Mouse (Mus musculus) hematopoietic stem cell, adult 5-6 weeks (primary cell): ENCODE measurements at regions not wholly inside any gene's neighbourhood (a gene's known extent, or its start where the extent isn't known, plus 50 kb on each side); places are given as distances from the start of the nearest gene placed in this dataset.

ENCODE experiments used
- ATAC-seq, 2 experiments: fragments of 125-278 bp in 1 of 2; replicated peaks in 1 of 2; 2 replicates each; pipeline ENCODE4 v1.8.0; 2016 to 2017; ENCODE audit warnings: inconsistent platforms in 2 of 2, mild to moderate bottlenecking in 2 of 2, moderate number of reproducible peaks in 2 of 2, low read depth in 1 of 2, moderate TSS enrichment in 1 of 2; ENCODE audit not compliant: low FRiP score in 2 of 2, poor library complexity in 2 of 2, severe bottlenecking in 2 of 2, insufficient read depth in 1 of 2, low TSS enrichment in 1 of 2

DNA sequence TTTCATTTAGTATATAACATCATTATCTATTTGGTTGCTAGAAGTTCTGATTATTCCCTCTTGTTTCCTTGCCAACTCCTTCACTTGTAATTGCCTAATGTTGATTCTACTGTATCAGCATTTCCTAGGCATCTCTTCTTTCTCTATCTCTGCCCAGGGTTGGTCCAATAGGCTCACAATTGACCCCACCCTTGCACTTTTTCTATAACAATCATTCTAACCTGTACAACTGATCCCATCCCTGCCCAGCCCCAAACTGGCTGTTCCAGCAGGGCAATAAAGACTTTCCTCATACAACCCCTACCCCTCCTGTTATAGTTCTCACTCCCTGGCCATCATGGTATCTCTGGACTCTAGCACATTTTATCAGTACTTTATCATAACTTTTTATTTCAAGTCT, 104.3 kb downstream of the Ccdc71l start:
- ATAC-seq, result no peak

- 0 out of 4 replicates have a peak, but pooled peaks of 1 of the 2 experiments have one; percentile 8 for ATAC-seq
Observed at GRCm38 (mm10) chr12:32486246-32486645, 107.7 kb downstream of the Ccdc71l start.

- ATAC-seq, result peak; percentile 92 to 93
Observed at GRCm38 (mm10) chr12:32486729-32487128, 108.2 kb downstream of the Ccdc71l start.

GRCm38 (mm10) chr12:32487883-32488577, 109.5 kb downstream of the Ccdc71l start:
- no peak for ATAC-seq

DNA sequence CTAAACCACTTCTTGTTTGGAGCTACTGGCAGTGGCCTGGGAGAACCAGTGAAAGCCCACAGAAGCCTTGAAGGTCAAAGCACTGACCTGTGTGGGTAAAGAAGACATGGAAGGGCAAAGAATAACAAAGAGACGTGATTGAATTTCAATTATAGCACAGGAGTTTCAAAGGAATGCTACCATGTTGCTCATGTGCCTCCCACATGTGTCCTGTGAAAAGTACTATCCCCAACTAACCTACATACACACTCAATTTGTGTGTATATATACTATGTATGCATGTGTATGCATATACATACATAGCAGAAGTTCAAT, 110.0 kb downstream of the Ccdc71l start:
- ATAC-seq, result no peak

DNA sequence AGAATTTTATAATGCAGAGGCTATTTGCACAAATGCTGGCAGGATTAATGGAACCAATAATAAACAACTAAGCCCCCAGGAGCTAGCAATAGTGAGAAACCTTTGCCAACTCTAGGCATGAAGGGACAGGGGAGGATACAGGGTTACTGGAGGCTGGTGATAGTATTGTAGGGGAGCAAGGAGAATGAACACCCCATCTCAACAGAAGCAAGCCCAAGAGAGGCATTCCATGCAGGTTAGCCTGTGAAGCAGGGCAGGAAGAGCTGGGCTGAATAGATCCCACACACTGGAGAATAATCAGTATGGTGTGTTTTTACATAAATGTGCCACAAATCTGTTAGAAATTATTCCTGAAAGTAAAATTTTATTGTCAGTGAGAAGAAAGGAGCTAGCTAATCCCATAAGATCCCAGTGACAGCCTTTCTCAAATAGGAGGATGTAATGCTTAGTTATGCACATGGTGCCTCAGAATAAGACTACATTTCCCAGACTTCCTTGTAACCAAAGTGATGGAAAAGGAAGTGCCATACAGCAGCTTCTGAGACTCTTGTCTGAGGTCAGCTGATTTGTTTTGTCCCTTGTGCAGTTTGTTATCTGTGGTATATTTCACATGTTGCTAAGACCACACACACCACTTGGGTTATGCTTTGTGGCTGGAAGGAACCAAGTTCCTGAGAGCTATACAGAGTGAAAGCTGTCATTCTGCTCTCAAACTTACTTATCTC, 111.1 kb downstream of the Ccdc71l start:
- peak; percentile 31 to 32; a peak in 2 of 4 replicates for ATAC-seq

- no peak for ATAC-seq
Observed at GRCm38 (mm10) chr12:32504196-32504595, 125.7 kb downstream of the Ccdc71l start.

- no peak for ATAC-seq
Observed at GRCm38 (mm10) chr12:32508671-32509070, 130.2 kb downstream of the Ccdc71l start.

DNA sequence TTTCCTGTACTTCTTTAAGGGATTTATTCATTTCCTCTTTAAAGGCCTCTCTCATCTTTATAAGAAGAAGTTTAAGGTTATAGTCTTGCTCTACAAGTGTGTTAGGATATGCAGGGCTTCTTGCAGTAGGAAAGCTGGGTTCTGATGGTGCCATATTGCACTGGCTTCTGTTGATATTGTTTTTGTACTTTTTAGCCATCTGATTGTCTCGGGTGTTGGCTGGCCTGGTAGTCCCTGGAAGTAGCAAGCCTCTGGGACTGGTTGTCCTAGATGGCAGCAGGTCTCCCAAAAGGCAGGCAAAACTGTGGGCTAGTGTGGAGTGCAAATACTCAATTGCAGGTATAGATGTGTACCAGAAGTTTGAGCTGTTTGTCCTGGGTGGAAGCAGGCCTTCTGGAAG, 147.1 kb downstream of the Ccdc71l start:
- ATAC-seq, result no peak

- ATAC-seq, result no peak
Observed at GRCm38 (mm10) chr12:32531216-32531615, 152.7 kb downstream of the Ccdc71l start.

DNA sequence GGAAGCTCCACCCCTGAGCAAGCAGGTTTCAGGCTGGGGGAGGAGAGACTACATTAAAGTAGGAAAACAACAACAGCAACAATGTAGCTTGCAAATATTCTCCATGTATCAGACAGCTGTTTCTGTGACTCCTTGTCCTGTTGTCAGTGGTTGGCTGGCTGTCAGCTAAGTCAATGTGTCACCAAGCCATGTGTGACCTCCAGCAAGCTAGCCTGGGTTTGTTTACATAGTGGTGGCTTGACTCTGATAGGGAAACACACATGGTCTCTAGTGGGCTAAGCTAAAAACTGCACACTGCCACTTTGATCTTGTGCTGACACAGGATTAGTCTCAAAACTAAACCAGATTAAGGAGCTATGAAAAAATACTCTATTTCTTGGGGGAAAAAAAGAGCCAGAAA, 155.1 kb downstream of the Ccdc71l start:
- no peak for ATAC-seq

- no peak for ATAC-seq
Observed at GRCm38 (mm10) chr12:32545466-32545865, 167.0 kb downstream of the Ccdc71l start.

- no peak for ATAC-seq
Observed at GRCm38 (mm10) chr12:32546356-32546755, 167.9 kb downstream of the Ccdc71l start.

GRCm38 (mm10) chr12:32553793-32554192, 175.3 kb downstream of the Ccdc71l start:
- no peak for ATAC-seq

DNA sequence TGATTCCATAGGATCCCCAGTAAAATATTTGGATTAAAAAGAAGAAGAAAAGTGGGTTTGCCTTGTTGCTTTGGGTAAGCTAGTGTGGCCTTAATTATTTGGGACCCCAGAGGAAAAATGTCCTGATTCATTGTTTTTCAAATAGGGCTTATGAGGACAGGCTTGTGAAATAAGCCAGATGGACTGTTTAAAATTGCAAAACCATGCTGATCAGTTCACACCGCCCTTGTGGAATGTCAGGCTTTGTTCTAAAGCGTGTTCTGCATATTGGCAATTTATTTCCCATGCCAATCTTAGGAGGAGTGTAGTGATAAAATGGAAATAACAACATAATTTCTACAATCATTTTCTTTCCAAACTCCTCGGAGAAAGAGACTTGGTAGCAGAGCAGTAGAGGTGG, 189.3 kb downstream of the Ccdc71l start:
- no peak for ATAC-seq

- no peak for ATAC-seq
Observed at GRCm38 (mm10) chr12:32581304-32581703, 202.8 kb downstream of the Ccdc71l start.

DNA sequence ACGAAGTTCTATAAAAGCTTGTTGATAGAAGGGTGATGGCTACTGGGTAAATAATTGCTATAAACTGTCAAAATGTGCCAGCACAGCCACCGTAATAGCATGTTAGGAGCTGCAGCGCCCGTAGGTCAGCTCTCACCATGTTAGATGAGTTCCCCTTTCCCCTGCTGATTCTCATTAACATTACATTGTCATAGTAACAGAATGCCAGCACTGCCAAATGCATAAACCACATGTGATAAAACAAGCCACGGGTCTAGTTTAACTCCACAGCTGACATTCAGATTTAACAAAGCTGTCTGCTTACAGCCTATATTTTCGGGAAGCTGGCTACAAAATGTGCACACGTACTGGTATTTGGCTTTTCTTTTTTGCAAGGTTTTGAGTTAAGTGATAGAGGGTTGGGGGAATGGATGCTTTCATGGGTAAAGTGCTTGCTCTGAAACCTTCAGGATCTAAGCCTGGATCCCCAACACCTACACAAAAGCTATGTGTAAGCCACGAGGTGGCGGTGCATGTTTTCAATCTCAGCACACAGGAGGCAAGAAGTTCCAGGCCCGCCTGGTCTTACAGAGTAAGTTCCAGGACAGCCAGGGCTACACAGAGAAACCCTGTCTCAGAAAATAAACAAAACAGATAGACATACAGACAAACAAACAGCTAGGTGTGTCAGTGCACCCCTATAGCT, 217.1 kb upstream of the Nampt start:
- peak; percentile 95 to 97 for ATAC-seq

- no peak for ATAC-seq
Observed at GRCm38 (mm10) chr12:32605353-32605752, 214.0 kb upstream of the Nampt start.
